Mouse (Mus musculus) heart, adult 2 months (tissue): ENCODE data around the gene Ush1g.

Source experiments
- CTCF ChIP-seq: fragments of 200-600 bp; IDR thresholded peaks from 2 replicates; pipeline ENCODE4 v1.8.1; 2022; ENCODE audit warnings: antibody characterized with exemption, mild to moderate bottlenecking, moderate library complexity
- EP300 ChIP-seq: fragments of 200-500 bp; IDR thresholded peaks from 2 replicates; pipeline ENCODE4 v1.6.1; 2011; ENCODE audit warnings: low read depth, low read length, control low read depth; ENCODE audit not compliant: insufficient read depth
- POLR2A ChIP-seq: fragments of 200-500 bp; IDR thresholded peaks from 2 replicates; pipeline ENCODE4 v1.6.1; 2011; ENCODE audit warnings: mild to moderate bottlenecking, low read depth, low read length, control low read depth; ENCODE audit not compliant: insufficient read depth

DNA sequence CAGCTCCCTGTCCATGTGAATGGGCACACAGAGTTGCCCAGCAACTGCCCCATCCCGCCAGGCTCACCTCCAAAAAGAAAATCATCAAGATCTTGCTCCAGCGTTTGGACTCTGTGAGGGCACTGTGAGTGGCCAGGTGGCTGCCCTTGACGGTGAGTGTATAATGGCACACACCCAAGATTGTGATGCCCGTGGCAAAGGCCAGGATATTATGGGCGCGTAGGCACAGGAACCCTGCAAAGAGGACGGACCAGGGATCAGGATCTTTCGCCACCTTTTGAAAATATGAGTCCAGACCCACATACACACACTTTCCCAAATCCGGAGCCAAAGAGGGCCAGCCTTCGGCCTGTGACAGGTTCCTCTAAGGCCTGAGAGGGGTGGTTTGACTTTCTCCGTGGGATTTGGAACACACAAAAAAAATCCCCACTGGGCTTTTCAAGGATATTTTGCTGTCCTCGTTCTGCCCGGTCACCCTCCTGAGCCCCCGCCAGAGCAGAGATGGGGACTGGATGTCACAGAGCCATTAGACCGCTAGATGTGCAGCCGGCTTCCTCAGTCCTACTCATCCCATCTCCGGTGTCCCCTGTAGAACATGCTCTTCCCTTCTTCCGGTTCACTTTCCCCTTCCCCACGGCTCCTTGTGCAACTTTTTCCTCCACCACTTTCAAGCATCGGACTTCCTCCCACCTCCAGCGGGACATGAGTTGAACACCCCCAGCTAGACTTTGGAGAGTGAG lies 25.2 kb downstream of the Ush1g start:
- TF ChIP-seq POLR2A (no peak), CTCF (no peak), EP300 (no peak)
